Mouse (Mus musculus) limb, embryonic 14.5 days (tissue): Measurements from ENCODE around the gene Lrrc75a. TPM values are rescaled to one million over a fixed set of nuclear protein-coding genes. Genes with fewer than 3 reads are reported as not detected.

Source experiments
- ATAC-seq: fragments of 200-750 bp; cut with Nextera tagmentation; 2 replicates; pipeline ENCODE4 v1.8.0; 2017; ENCODE audit warnings: low read depth, moderate number of reproducible peaks, moderate TSS enrichment; ENCODE audit not compliant: low FRiP score
- DNase-seq: peaks from one replicate; pipeline ENCODE4 v3.0.0-alpha.2; 2015; ENCODE audit warnings: low spot score
- H3K27ac ChIP-seq: fragments of 300-500 bp; sonication (generic); replicated peaks from 2 replicates; pipeline ENCODE4 v1.5.1; 2014; ENCODE audit warnings: low read depth, mild to moderate bottlenecking, low read length, moderate library complexity, mixed read lengths
- H3K27me3 ChIP-seq: fragments of 300-500 bp; sonication (generic); 2 replicates; pipeline ENCODE4 v1.6.1; 2014; ENCODE audit warnings: low read length, mixed read lengths; ENCODE audit not compliant: control insufficient read depth, insufficient read depth
- H3K36me3 ChIP-seq: fragments of 300-500 bp; sonication (generic); 2 replicates; pipeline ENCODE4 v1.6.1; 2014; ENCODE audit warnings: mild to moderate bottlenecking, low read length, moderate library complexity, mixed read lengths; ENCODE audit not compliant: control insufficient read depth, insufficient read depth
- H3K4me1 ChIP-seq: fragments of 300-500 bp; sonication (generic); 2 replicates; pipeline ENCODE4 v1.6.1; 2014; ENCODE audit warnings: antibody characterized with exemption, low read length, mixed read lengths; ENCODE audit not compliant: control insufficient read depth, insufficient read depth
- H3K4me2 ChIP-seq: fragments of 300-500 bp; sonication (generic); replicated peaks from 2 replicates; pipeline ENCODE4 v1.6.1; 2014; ENCODE audit warnings: low read depth, mild to moderate bottlenecking, low read length, moderate library complexity; ENCODE audit not compliant: severe bottlenecking
- H3K4me3 ChIP-seq: fragments of 300-500 bp; sonication (generic); replicated peaks from 2 replicates; pipeline ENCODE4 v1.5.1; 2014; ENCODE audit warnings: low read length
- H3K9ac ChIP-seq: fragments of 300-500 bp; sonication (generic); 2 replicates; pipeline ENCODE4 v1.6.1; 2014; ENCODE audit warnings: mild to moderate bottlenecking, low read depth, low read length, moderate library complexity; ENCODE audit not compliant: severe bottlenecking
- H3K9me3 ChIP-seq: fragments of 300-500 bp; sonication (generic); 2 replicates; pipeline ENCODE4 v1.6.1; 2016; ENCODE audit warnings: low read length; ENCODE audit not compliant: control insufficient read depth
- POLR2A ChIP-seq: fragments of 200-500 bp; IDR thresholded peaks from 2 replicates; pipeline ENCODE4 v1.8.0; 2012; ENCODE audit warnings: inconsistent platforms, mild to moderate bottlenecking, moderate library complexity, borderline replicate concordance; ENCODE audit not compliant: insufficient read depth, insufficient read length; ENCODE audit errors: extremely low read depth
- WGBS: fragments of 180-500 bp; shearing (Covaris S2); extraction: QIAGEN DNeasy Blood & Tissue Kit; methylation state at CpG from one replicate; pipeline ENCODE4 v1.1.7; 2014; 5-methylcytosine and 5-hydroxymethylcytosine counted together
- polyA plus RNA-seq, 2 experiments: library from polyadenylated mRNA; depleted of rRNA in 1 of 2; stranded (reverse) in 1 of 2; unstranded in 1 of 2; fragments of >200 nt; fragmentation: Nextera tagmentation in 1 of 2; extraction: Ambion mirVana in 1 of 2; gene quantifications; 2 replicates each; pipeline versions ENCODE4 v1.2.1 to v1.2.3; 2012 to 2014

Gene Lrrc75a
- polyA plus RNA-seq, 2 experiments, result 13.7 to 19.2 TPM

GRCm38 (mm10) chr11:62640378-62640777 is 7.9 kb downstream of the Lrrc75a start:
- 72% methylated on average over 3 of the region's 3 CpGs for WGBS
- no peak for TF ChIP-seq POLR2A
- H3K9ac ChIP-seq, result no peak overlapping the region
- no peaks in the 10 kb centered on the region for H3K27me3 ChIP-seq
- H3K4me1 ChIP-seq, result peaks cover 53% of the 10 kb centered on the region
- no peaks in the 10 kb centered on the region for H3K9me3 ChIP-seq
- H3K27ac ChIP-seq, result no peak overlapping the region
- no peak for DNase-seq
- ATAC-seq, result no peak
- no peaks in the 10 kb centered on the region; the same call in 1 of the 2 replicates for H3K36me3 ChIP-seq
- no peak overlapping the region for H3K4me2 ChIP-seq
- H3K4me3 ChIP-seq, result no peak overlapping the region

DNA sequence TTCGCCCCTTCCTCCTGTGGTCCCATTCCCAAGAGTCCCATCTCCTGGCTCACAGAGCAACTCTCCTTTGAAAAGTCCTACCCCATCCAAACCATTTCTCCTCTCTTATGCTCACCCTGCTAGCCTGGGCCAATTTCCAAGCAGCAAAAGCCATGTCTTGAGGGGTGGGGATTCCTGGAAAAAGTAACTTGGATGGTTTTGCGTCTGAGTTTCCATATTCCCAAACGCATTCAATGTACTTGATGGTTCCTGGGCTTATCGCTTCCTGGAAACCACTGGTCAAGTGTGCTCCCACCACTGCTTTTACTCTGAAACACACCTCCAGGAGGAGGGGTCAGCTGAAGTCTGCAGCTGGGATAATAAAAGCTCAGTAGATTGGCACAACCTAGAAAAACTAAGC is 9.9 kb downstream of the Lrrc75a start:
- no peak overlapping the region for H3K4me2 ChIP-seq
- no peaks in the 10 kb centered on the region for H3K27me3 ChIP-seq
- H3K9me3 ChIP-seq, result no peaks in the 10 kb centered on the region
- H3K9ac ChIP-seq, result no peak overlapping the region
- no peak overlapping the region for H3K4me3 ChIP-seq
- WGBS, result 74% methylated on average over 4 of the region's 4 CpGs
- TF ChIP-seq POLR2A, result no peak
- ATAC-seq, result no peak
- H3K27ac ChIP-seq, result no peak overlapping the region
- no peaks in the 10 kb centered on the region; the same call in 1 of the 2 replicates for H3K36me3 ChIP-seq
- no peak for DNase-seq
- H3K4me1 ChIP-seq, result peaks cover 42% of the 10 kb centered on the region

- H3K27ac ChIP-seq, result no peak overlapping the region
- H3K4me2 ChIP-seq, result no peak overlapping the region
- peaks cover 36% of the 10 kb centered on the region for H3K4me1 ChIP-seq
- H3K27me3 ChIP-seq, result no peaks in the 10 kb centered on the region
- DNase-seq (no peak), ATAC-seq (no peak)
- H3K9me3 ChIP-seq, result no peaks in the 10 kb centered on the region
- no peak overlapping the region for H3K4me3 ChIP-seq
- H3K9ac ChIP-seq, result no peak overlapping the region
- WGBS, result 85% methylated on average over 6 of the region's 6 CpGs
- H3K36me3 ChIP-seq, result no peaks in the 10 kb centered on the region; the same call in 1 of the 2 replicates
- no peak for TF ChIP-seq POLR2A
Observed at GRCm38 (mm10) chr11:62637806-62638205, 10.5 kb downstream of the Lrrc75a start.

DNA sequence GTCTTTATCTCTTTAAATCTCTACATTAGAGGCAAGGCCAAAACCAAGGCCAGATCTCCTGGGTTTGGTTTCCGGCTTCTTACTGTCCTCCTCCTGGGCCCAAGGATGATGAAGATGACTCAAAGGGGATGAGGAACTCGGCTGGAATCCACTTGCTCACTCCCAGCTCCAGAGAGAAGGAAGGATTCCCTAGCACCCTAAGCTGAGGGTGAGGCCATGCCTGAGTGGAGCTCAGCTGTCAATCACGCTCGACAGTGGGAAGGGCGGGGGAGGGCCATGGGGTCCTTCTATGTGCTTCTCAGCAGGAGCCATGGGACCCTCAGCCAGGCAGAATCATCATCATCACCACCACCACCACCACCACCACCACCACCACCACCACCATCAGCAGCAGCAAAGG is 10.9 kb downstream of the Lrrc75a start:
- Histone ChIP-seq H3K27ac (no peak overlapping the region), H3K27me3 (no peaks in the 10 kb centered on the region), H3K4me3 (no peak overlapping the region), H3K9me3 (no peaks in the 10 kb centered on the region), H3K4me1 (peaks cover 32% of the 10 kb centered on the region), H3K9ac (no peak overlapping the region), H3K4me2 (no peak overlapping the region), H3K36me3 (no peaks in the 10 kb centered on the region; the same call in 1 of the 2 replicates)
- ATAC-seq (no peak), DNase-seq (no peak)
- TF ChIP-seq POLR2A, result no peak
- 82% methylated on average over 5 of the region's 5 CpGs for WGBS

- Histone ChIP-seq H3K27ac (no peak overlapping the region), H3K4me2 (no peak overlapping the region), H3K9ac (no peak overlapping the region), H3K4me1 (peaks cover 32% of the 10 kb centered on the region), H3K36me3 (no peaks in the 10 kb centered on the region; the same call in 1 of the 2 replicates), H3K4me3 (no peak overlapping the region), H3K9me3 (no peaks in the 10 kb centered on the region), H3K27me3 (no peaks in the 10 kb centered on the region)
- no peak for DNase-seq
- 80% methylated on average over 3 of the region's 3 CpGs for WGBS
- ATAC-seq, result no peak
- TF ChIP-seq POLR2A, result no peak
Observed at GRCm38 (mm10) chr11:62636840-62637221, 11.5 kb downstream of the Lrrc75a start.

GRCm38 (mm10) chr11:62636105-62636839 is 12.1 kb downstream of the Lrrc75a start:
- no peak overlapping the region for H3K9ac ChIP-seq
- H3K4me2 ChIP-seq, result no peak overlapping the region
- H3K36me3 ChIP-seq, result no peaks in the 10 kb centered on the region; the same call in 1 of the 2 replicates
- WGBS, result 59% methylated on average over 11 of the region's 11 CpGs
- H3K27ac ChIP-seq, result no peak overlapping the region
- no peaks in the 10 kb centered on the region for H3K9me3 ChIP-seq
- ATAC-seq, result no peak
- no peak for TF ChIP-seq POLR2A
- no peak for DNase-seq
- H3K4me3 ChIP-seq, result no peak overlapping the region
- no peaks in the 10 kb centered on the region for H3K27me3 ChIP-seq
- peaks cover 32% of the 10 kb centered on the region for H3K4me1 ChIP-seq
